In the genomic region with DNA sequence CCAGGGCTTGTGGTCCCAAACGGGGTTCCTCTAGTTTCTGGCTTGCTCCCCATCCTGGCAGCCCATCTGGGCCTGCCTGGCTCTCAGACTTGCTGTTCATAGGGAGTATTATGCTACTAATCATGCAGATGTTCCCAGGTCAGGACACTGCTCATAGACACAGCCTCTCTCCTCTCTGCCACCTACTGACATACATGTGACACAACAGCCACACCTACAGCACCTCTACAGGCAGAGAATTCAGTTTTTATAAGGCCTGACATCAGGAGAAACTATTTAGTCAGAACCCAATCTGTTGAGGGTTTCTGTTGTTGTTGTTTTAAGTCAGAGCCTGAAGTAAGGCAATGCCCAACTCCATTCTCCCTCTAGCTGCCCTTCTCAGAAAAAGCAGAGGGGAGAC, we compare ENCODE assay signal across 18 mouse cellular contexts. TPM values are rescaled to one million over a fixed set of nuclear protein-coding genes. Genes with fewer than 3 reads are reported as not detected.
DNase-seq lines count a peak whose midpoint lies in the region; ATAC-seq and TF ChIP-seq lines count a peak whose summit lies in the region.
"Had no signal": no experiment of that assay in that cellular context is flagged by ENCODE, and none has a peak within 500 bp of the region (broad histone marks: within the 10 kb centered on the region; RNA-seq: fewer than 3 reads in every experiment).

No protein-coding gene starts in this region.

- H3K36me3 ChIP-seq in intestine, postnatal 0 days (ENCODE audit: control insufficient read depth, insufficient read depth): peaks cover 4% of the 10 kb centered on the region; the same call in 1 of the 2 replicates
- 0 out of 2 replicates have a peak, but pooled peaks cover 2% of the 10 kb centered on the region for H3K36me3 ChIP-seq in intestine, embryonic 15.5 days
- peaks cover 18% of the 10 kb centered on the region for H3K36me3 ChIP-seq in midbrain, postnatal 0 days (ENCODE audit: insufficient read depth, low read length)
- peaks cover 16% of the 10 kb centered on the region for H3K36me3 ChIP-seq in midbrain, embryonic 16.5 days (ENCODE audit: control insufficient read depth, insufficient read depth, low read length)
- H3K36me3 ChIP-seq: forebrain, embryonic 15.5 days had no signal

- H3K9me3 ChIP-seq in intestine, postnatal 0 days (ENCODE audit: control insufficient read depth): no peaks in the 10 kb centered on the region
- no peaks in the 10 kb centered on the region for H3K9me3 ChIP-seq in intestine, embryonic 15.5 days
- no peaks in the 10 kb centered on the region for H3K9me3 ChIP-seq in midbrain, postnatal 0 days (ENCODE audit: low read length)
- H3K9me3 ChIP-seq in midbrain, embryonic 16.5 days (replicated peaks; ENCODE audit: control insufficient read depth, low read length, poor library complexity, severe bottlenecking): no peaks in the 10 kb centered on the region
- H3K9me3 ChIP-seq: embryonic facial prominence, embryonic 10.5 days; forebrain, embryonic 15.5 days; limb, embryonic 15.5 days had no signal

- no peaks in the 10 kb centered on the region for H3K27me3 ChIP-seq in intestine, postnatal 0 days (replicated peaks; ENCODE audit: control insufficient read depth, insufficient read depth, low read length)
- no peaks in the 10 kb centered on the region for H3K27me3 ChIP-seq in intestine, embryonic 15.5 days (replicated peaks)
- H3K27me3 ChIP-seq in midbrain, postnatal 0 days (ENCODE audit: insufficient read depth, low read length): no peaks in the 10 kb centered on the region
- no peaks in the 10 kb centered on the region for H3K27me3 ChIP-seq in midbrain, embryonic 16.5 days (ENCODE audit: control insufficient read depth, insufficient read depth, low read depth, low read length)
- H3K27me3 ChIP-seq: forebrain, embryonic 15.5 days; limb, embryonic 15.5 days had no signal

- peak; percentile 60 for TF ChIP-seq CTCF in intestine, postnatal 0 days (IDR thresholded peaks at IDR 0.05; ENCODE audit: low read depth)
- TF ChIP-seq CTCF in midbrain, postnatal 0 days (IDR thresholded peaks at IDR 0.05): peak; percentile 68

- WGBS in intestine, postnatal 0 days: 59% methylated on average over 1 of the region's 1 CpGs
- 68% methylated on average over 1 of the region's 1 CpGs for WGBS in intestine, embryonic 15.5 days
- 53% methylated on average over 1 of the region's 1 CpGs for WGBS in midbrain, postnatal 0 days
- WGBS in midbrain, embryonic 16.5 days: 59% methylated on average over 1 of the region's 1 CpGs

- DNase-seq in midbrain, postnatal 0 days (ENCODE audit: low spot score): peak; percentile 10
- peak; percentile 15 for DNase-seq in ZHBTc4 (ENCODE audit: low read depth, low spot score)
- no peak for DNase-seq in thymus, postnatal 36 days
- DNase-seq in right cerebral cortex, postnatal 25 days: no peak
- DNase-seq: adrenal gland, postnatal 10 days; cerebellum, postnatal 10 days; gastrocnemius, postnatal 25 days; heart, postnatal 36 days; lung, postnatal 10 days had no signal

- no peaks in the 10 kb centered on the region for H3K4me1 ChIP-seq in intestine, postnatal 0 days (replicated peaks; ENCODE audit: control insufficient read depth, insufficient read depth, low read length)
- no peaks in the 10 kb centered on the region for H3K4me1 ChIP-seq in intestine, embryonic 15.5 days (replicated peaks)
- H3K4me1 ChIP-seq in midbrain, postnatal 0 days (ENCODE audit: insufficient read depth, low read length): no peaks in the 10 kb centered on the region
- H3K4me1 ChIP-seq in midbrain, embryonic 16.5 days (ENCODE audit: control insufficient read depth, insufficient read depth, low read length): no peaks in the 10 kb centered on the region
- H3K4me1 ChIP-seq: embryonic facial prominence, embryonic 10.5 days; forebrain, embryonic 15.5 days; limb, embryonic 15.5 days had no signal

- ATAC-seq in intestine, postnatal 0 days: no peak
- ATAC-seq in intestine, embryonic 15.5 days: no peak
- no peak for ATAC-seq in midbrain, postnatal 0 days (ENCODE audit: low FRiP score)
- ATAC-seq in midbrain, embryonic 16.5 days: no peak
- ATAC-seq: forebrain, embryonic 15.5 days had no signal

- H3K27ac ChIP-seq in intestine, postnatal 0 days (ENCODE audit: low read depth, low read length): no peak overlapping the region
- H3K27ac ChIP-seq in intestine, embryonic 15.5 days: no peak overlapping the region
- no peak overlapping the region for H3K27ac ChIP-seq in midbrain, postnatal 0 days (ENCODE audit: low read depth, low read length)
- H3K27ac ChIP-seq in midbrain, embryonic 16.5 days (ENCODE audit: low read length): no peak overlapping the region
- H3K27ac ChIP-seq: embryonic facial prominence, embryonic 10.5 days; forebrain, embryonic 15.5 days; limb, embryonic 15.5 days had no signal

- H3K9ac ChIP-seq in intestine, postnatal 0 days (ENCODE audit: low read depth, low read length): no peak overlapping the region
- no peak overlapping the region for H3K9ac ChIP-seq in intestine, embryonic 15.5 days
- no peak overlapping the region for H3K9ac ChIP-seq in midbrain, postnatal 0 days (replicated peaks; ENCODE audit: low read length, poor library complexity, severe bottlenecking)
- no peak overlapping the region for H3K9ac ChIP-seq in midbrain, embryonic 16.5 days (ENCODE audit: low read depth, low read length)
- H3K9ac ChIP-seq: forebrain, embryonic 15.5 days; limb, embryonic 15.5 days had no signal

- no peak overlapping the region for H3K4me3 ChIP-seq in intestine, postnatal 0 days (ENCODE audit: low read depth, low read length)
- no peak overlapping the region for H3K4me3 ChIP-seq in intestine, embryonic 15.5 days (replicated peaks)
- no peak overlapping the region for H3K4me3 ChIP-seq in midbrain, postnatal 0 days (ENCODE audit: low read depth, low read length)
- no peak overlapping the region for H3K4me3 ChIP-seq in midbrain, embryonic 16.5 days (ENCODE audit: low read depth, low read length)
- H3K4me3 ChIP-seq: embryonic facial prominence, embryonic 10.5 days; erythroblast, embryonic 14.5 days; forebrain, embryonic 15.5 days; limb, embryonic 15.5 days had no signal

- no peak overlapping the region for H3K4me2 ChIP-seq in intestine, postnatal 0 days (replicated peaks; ENCODE audit: low read depth)
- H3K4me2 ChIP-seq in intestine, embryonic 15.5 days (replicated peaks): no peak overlapping the region
- no peak overlapping the region for H3K4me2 ChIP-seq in midbrain, postnatal 0 days (ENCODE audit: low read depth, low read length, poor library complexity, severe bottlenecking)
- H3K4me2 ChIP-seq in midbrain, embryonic 16.5 days (ENCODE audit: low read length): no peak overlapping the region
- H3K4me2 ChIP-seq: forebrain, embryonic 15.5 days; heart, embryonic 11.5 days; limb, embryonic 15.5 days; midbrain, embryonic 11.5 days had no signal

RNA-seq across cellular contexts. Expression of gene Csgalnact2, which starts 27.1 kb away (rescaled TPM):
- polyA plus RNA-seq in intestine, postnatal 0 days (2015; fragmentation: Nextera tagmentation; extraction: Ambion mirVana): 7.0 and 8.0 TPM in 2 replicates
- 10.4 and 12.1 TPM in 2 replicates for polyA plus RNA-seq in intestine, embryonic 15.5 days (2015; fragmentation: Nextera tagmentation; extraction: Ambion mirVana)
- total RNA-seq in midbrain, postnatal 0 days (2014; rRNA removed): 13.0 and 15.8 TPM in 2 replicates
- 10.8 and 11.0 TPM in 2 replicates for polyA plus RNA-seq in midbrain, postnatal 0 days (2015; fragmentation: Nextera tagmentation; extraction: Ambion mirVana)
- 10.4 and 11.8 TPM in 2 replicates for polyA plus RNA-seq in midbrain, embryonic 16.5 days (2015; fragmentation: Nextera tagmentation; extraction: Ambion mirVana)

Comparison
In these comparisons a context has a peak if more than half of its experiments do, and no peak if none do; other contexts are left out.
1. DNase-seq: peak in midbrain, postnatal 0 days (single experiment) and ZHBTc4 (single experiment); none in thymus, postnatal 36 days (0 of 2) and right cerebral cortex, postnatal 25 days (single experiment).